Mouse (Mus musculus): ENCODE results near the gene Dnase1l1. TPM values are rescaled to one million over a fixed set of nuclear protein-coding genes. Genes with fewer than 3 reads are reported as not detected.

The Dnase1l1 gene
- polyA plus RNA-seq, 1 experiment from 2014 or later, result 11.0 TPM

DNA sequence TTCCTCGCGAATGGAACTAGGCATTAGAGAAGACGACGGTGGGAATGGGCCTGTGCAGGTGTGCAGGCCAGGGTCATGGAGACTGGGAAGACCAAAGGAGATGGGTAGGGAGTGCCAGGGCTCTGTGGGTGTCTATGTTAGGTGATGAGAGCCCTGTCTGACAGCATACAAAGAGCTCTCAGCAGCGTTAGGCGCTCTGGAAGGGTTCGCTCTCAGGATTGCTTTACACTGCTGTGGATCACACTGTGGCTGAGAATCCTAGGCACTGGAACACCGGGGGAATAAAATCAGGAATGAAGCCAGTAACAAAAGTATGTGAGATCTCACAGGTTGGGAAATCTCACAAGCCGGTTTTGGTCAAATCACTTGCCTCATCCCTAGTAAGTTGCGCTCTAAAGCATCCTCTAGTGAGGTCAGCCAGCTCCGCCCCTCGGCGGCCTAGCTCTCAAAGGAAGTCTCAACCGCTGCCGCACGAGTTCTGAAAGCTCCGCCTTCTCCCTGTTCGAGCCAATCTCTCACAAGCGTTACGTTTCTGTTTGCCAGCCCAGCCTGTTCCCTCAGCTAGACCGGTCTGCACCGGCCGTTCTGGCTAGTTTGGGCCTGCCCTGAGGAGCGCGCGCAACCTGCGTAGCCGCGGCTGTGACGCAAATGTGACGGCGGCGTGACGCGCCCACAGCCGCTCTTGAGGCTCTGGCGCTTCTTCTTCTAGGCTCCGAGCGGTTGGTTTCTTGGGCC lies 27.8 kb downstream of the Dnase1l1 start, which contains the start of gene Emd:
Gene Emd, plus strand, starts transcription at position 535 of the 735 bp plus-strand sequence.
- Histone ChIP-seq H3K36me3 (no peaks in the 10 kb centered on the region), H3K9me3 (no peaks in the 10 kb centered on the region), H3K4me3 (replicated peaks) (peak within 1 kb of the TSS; percentile 49), H3K4me2 (replicated peaks) (peak within 1 kb of the TSS; percentile 61), H3K4me1 (replicated peaks) (no peaks in the 10 kb centered on the region), H3K27me3 (replicated peaks) (no peaks in the 10 kb centered on the region), H3K9ac (peak within 1 kb of the TSS; percentile 56), H3K27ac (peak within 1 kb of the TSS; percentile 89)
- WGBS, result 33% methylated on average over 39 of the region's 39 CpGs
- ATAC-seq, result peak; percentile 97

DNA sequence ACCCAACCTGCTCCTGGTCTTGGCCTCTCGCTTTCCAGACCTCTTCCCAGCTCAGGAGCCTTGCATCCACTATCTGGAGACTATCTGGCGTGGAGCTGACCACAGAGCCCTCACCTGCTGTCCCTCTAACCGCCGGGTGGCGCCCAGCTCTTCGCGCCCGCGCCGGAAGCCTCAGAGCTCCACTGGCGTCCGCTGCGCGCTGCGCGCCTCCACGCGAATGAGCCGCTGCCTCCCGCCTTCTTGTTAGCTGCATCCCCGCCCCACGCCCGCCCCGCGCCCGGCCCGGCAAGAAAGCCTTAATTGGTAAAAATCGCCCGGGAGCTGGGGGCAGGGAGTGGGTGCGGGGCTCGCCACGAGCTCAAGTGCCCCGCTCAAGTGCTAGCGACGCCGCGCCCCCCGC lies 32.5 kb downstream of the Dnase1l1 start, which contains the start of gene Flna:
Gene Flna, minus strand, starts transcription at position 206 of the 400 bp plus-strand sequence.
- no peaks in the 10 kb centered on the region for H3K36me3 ChIP-seq
- 23% methylated on average over 38 of the region's 38 CpGs for WGBS
- H3K9ac ChIP-seq, result peak within 1 kb of the TSS; percentile 51
- no peaks in the 10 kb centered on the region for H3K9me3 ChIP-seq
- H3K27me3 ChIP-seq (replicated peaks), result no peaks in the 10 kb centered on the region
- H3K27ac ChIP-seq, result peak within 1 kb of the TSS; percentile 72
- peak within 1 kb of the TSS; percentile 36 for H3K4me3 ChIP-seq (replicated peaks)
- no peaks in the 10 kb centered on the region for H3K4me1 ChIP-seq (replicated peaks)
- H3K4me2 ChIP-seq (replicated peaks), result peak within 1 kb of the TSS; percentile 65
- 0 out of 2 replicates have a peak, but pooled peaks have one; percentile 2 for ATAC-seq

DNA sequence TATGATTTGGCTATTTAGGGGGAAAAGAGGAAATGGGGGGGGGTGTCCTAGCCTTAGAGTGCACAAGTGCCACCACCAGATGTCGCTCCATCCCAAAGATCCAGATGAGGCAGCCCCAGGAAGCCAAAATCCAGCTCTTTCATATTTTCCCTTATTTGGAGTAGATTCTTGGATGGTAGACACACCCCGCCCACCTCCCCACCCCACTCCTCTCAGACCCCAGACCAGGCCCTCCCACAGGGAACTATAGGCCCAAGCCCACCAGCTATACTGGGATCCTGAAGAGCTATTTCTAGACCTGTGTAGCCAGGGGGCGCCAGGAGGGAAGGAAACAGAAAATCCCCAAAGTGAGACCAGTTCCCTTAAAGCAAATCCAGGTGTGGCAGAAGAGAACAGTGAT lies 33.5 kb downstream of the Dnase1l1 start:
- Histone ChIP-seq H3K9ac (peak overlapping the region; percentile 51; the same call in 1 of the 2 replicates), H3K27me3 (replicated peaks) (no peaks in the 10 kb centered on the region), H3K4me2 (replicated peaks) (peak overlapping the region; percentile 65), H3K27ac (peak overlapping the region; percentile 72), H3K9me3 (no peaks in the 10 kb centered on the region), H3K4me1 (replicated peaks) (no peaks in the 10 kb centered on the region), H3K36me3 (no peaks in the 10 kb centered on the region), H3K4me3 (replicated peaks) (peak overlapping the region; percentile 36)
- ATAC-seq, result 0 out of 2 replicates have a peak, but pooled peaks have one; percentile 18
- WGBS, result 24% methylated on average over 3 of the region's 3 CpGs

DNA sequence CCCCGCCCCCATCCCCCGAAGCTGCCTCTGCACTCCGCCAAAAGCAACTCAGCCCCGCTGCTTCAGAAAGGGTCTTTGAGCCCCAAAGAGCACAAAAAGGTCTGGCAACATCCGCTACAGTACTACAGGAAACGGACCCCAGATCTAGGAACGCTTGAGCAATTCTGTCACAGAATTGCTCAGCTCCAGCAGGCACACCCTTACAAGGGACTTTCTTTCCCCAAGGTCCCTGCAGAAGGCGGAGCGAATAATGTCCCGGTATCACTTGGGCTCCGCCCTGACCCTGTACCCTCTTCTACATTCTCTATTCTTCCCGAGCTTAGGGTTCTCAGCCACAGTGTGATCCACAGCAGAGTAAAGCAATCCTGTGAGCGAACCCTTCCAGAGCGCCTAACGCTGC lies 35.4 kb downstream of the Dnase1l1 start:
- Histone ChIP-seq H3K4me1 (replicated peaks) (no peaks in the 10 kb centered on the region), H3K4me2 (replicated peaks) (peak overlapping the region; percentile 55), H3K9me3 (no peaks in the 10 kb centered on the region), H3K36me3 (0 out of 2 replicates have a peak, but pooled peaks cover 3% of the 10 kb centered on the region), H3K27me3 (replicated peaks) (no peaks in the 10 kb centered on the region), H3K9ac (peak overlapping the region; percentile 51; the same call in 1 of the 2 replicates), H3K4me3 (replicated peaks) (peak overlapping the region; percentile 49), H3K27ac (peak overlapping the region; percentile 84)
- peak; percentile 51 for ATAC-seq
- WGBS, result 26% methylated on average over 15 of the region's 15 CpGs

DNA sequence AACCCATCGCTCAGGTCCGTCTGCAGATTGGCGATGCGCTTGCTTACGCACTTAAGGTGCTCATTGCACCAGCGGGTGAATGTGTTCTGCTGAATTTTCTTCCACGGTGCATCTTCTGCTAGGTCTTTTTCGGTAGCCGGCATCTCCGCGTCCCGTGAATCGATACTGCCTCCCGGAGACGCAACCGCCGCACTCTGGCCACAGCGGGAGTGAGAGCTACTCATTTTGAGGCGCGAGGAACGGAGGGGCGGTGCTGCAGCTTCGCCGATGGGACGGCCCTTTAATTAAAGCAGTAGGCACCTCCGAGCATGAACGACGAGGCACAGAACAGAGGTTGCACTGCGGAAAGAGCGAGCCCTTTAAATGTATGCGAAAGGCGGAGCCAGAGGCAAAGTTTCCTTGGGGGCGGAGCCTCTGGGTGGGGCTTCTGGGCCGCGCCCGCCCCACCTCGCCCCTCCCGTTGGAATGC lies 35.9 kb downstream of the Dnase1l1 start:
- H3K4me3 ChIP-seq (replicated peaks), result peak overlapping the region; percentile 49
- H3K4me2 ChIP-seq (replicated peaks), result peak overlapping the region; percentile 55
- no peaks in the 10 kb centered on the region for H3K27me3 ChIP-seq (replicated peaks)
- no peaks in the 10 kb centered on the region for H3K4me1 ChIP-seq (replicated peaks)
- WGBS, result 29% methylated on average over 38 of the region's 38 CpGs
- H3K9ac ChIP-seq, result peak overlapping the region; percentile 58
- 0 out of 2 replicates have a peak, but pooled peaks cover 3% of the 10 kb centered on the region for H3K36me3 ChIP-seq
- peak overlapping the region; percentile 84 for H3K27ac ChIP-seq
- ATAC-seq, result peak; percentile 89
- H3K9me3 ChIP-seq, result no peaks in the 10 kb centered on the region

DNA sequence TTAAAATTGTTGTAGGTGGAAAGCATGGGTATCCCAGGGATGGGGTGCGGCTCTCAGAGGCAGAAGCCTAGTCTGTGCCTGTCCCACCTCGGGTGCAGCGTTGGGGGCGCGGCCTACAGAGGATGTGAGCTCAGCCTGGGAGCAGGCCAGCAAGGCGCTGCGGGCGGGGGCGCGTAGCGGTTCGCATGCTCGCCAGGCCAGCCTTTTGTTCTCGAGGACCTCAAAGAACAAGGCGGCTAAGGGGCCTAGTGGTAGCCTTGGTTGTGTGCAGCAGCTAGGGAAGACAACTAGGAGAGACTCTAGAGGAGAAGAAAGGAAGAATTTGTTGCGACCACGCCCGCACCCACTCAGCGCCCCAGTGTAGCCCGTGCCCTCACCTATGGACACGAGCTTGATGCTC lies 36.5 kb downstream of the Dnase1l1 start:
- peak overlapping the region; percentile 49 for H3K4me3 ChIP-seq (replicated peaks)
- H3K9me3 ChIP-seq, result no peaks in the 10 kb centered on the region
- H3K27ac ChIP-seq, result peak overlapping the region; percentile 73
- ATAC-seq, result 0 out of 2 replicates have a peak, but pooled peaks have one; percentile 15
- peak overlapping the region; percentile 55 for H3K4me2 ChIP-seq (replicated peaks)
- no peaks in the 10 kb centered on the region for H3K4me1 ChIP-seq (replicated peaks)
- H3K36me3 ChIP-seq, result 0 out of 2 replicates have a peak, but pooled peaks cover 3% of the 10 kb centered on the region
- WGBS, result 17% methylated on average over 21 of the region's 21 CpGs
- no peaks in the 10 kb centered on the region for H3K27me3 ChIP-seq (replicated peaks)
- peak overlapping the region; percentile 58 for H3K9ac ChIP-seq

DNA sequence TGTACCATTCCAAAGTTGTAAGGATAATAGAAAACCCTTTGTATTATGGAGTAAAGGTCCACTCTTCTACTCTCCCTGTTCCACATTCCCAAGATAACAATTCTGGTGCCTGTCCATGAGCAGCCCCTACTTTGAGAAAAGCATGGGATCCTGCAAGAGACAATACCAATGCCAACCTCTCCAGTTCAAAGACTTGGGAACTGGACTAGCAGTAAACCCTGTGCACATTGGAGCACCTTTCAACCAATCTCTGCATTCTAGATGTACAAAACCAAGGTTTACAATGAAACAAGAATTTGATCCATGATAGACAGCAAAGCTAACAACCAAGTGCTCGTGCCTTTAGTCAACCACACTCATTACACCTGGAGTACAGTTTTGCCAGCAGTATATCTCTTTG lies 37.0 kb downstream of the Dnase1l1 start:
- H3K27ac ChIP-seq, result peak overlapping the region; percentile 73
- WGBS, result 21% methylated on average over 1 of the region's 1 CpGs

DNA sequence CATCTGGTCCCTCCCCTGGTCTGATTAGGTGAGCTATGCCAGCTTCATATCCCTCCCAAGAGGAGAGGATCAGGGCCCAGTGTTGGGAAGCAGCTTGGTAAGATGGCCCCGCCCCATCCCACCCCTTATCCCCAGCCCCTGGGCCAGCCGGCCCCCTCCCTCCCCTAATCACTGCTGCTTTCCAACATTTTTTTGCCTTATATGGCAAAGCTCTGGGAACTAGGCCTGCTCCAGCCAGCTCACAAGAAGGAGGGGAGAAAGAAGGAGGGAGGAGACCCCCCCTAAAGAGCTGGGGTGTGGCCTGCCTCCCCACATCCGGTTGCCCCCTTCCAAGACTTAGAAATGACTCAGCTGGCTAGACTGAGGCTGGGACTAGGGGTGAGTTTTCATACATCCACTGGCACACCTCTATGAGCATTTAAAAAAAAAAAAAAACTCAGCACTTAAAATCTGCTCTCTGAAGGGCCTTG lies 37.5 kb downstream of the Dnase1l1 start:
- H3K4me1 ChIP-seq (replicated peaks), result no peaks in the 10 kb centered on the region
- H3K27ac ChIP-seq, result peak overlapping the region; percentile 73
- no peaks in the 10 kb centered on the region for H3K27me3 ChIP-seq (replicated peaks)
- WGBS, result 37% methylated on average over 3 of the region's 3 CpGs
- H3K36me3 ChIP-seq, result 0 out of 2 replicates have a peak, but pooled peaks cover 3% of the 10 kb centered on the region
- H3K9me3 ChIP-seq, result no peaks in the 10 kb centered on the region
- ATAC-seq, result peak; percentile 55
- peak overlapping the region; percentile 49 for H3K4me3 ChIP-seq (replicated peaks)
- H3K4me2 ChIP-seq (replicated peaks), result peak overlapping the region; percentile 55
- peak overlapping the region; percentile 58; the same call in 1 of the 2 replicates for H3K9ac ChIP-seq

More for the DNA sequence above, 37.0 kb downstream of the Dnase1l1 start:
- H3K27me3 ChIP-seq (replicated peaks), result no peaks in the 10 kb centered on the region
- ATAC-seq, result no peak
- H3K9me3 ChIP-seq, result no peaks in the 10 kb centered on the region
- no peaks in the 10 kb centered on the region for H3K4me1 ChIP-seq (replicated peaks)
- peak overlapping the region; percentile 58 for H3K9ac ChIP-seq
- H3K36me3 ChIP-seq, result 0 out of 2 replicates have a peak, but pooled peaks cover 3% of the 10 kb centered on the region
- H3K4me2 ChIP-seq (replicated peaks), result peak overlapping the region; percentile 55
- peak overlapping the region; percentile 49 for H3K4me3 ChIP-seq (replicated peaks)

DNA sequence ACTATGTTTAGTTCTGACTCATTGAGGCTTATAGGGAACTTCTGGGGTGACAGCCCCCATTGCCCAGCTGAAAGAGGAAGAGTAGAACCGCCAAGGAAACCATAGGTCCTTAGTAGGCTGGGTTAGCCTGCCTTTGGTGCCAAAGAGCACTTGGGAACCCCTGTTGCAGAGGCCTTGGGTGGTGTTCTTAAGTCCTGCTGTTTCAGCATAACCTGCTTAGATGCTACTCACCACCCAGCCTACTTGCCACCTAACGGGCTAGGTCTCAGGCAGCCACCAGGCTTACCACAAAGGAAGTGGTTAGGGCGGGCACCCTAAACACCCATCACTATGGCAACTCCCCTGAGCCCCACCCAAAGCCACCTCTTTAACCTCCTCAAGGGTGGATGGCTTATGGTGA lies 38.3 kb downstream of the Dnase1l1 start:
- H3K9ac ChIP-seq, result 0 out of 2 replicates have a peak overlapping the region, but pooled peaks have one; percentile 10
- H3K27ac ChIP-seq, result no peak overlapping the region
- ATAC-seq, result no peak
- H3K9me3 ChIP-seq, result no peaks in the 10 kb centered on the region
- no peaks in the 10 kb centered on the region for H3K4me1 ChIP-seq (replicated peaks)
- H3K36me3 ChIP-seq, result peaks cover 3% of the 10 kb centered on the region; the same call in 1 of the 2 replicates
- H3K4me3 ChIP-seq (replicated peaks), result peak overlapping the region; percentile 49
- H3K27me3 ChIP-seq (replicated peaks), result no peaks in the 10 kb centered on the region
- peak overlapping the region; percentile 55 for H3K4me2 ChIP-seq (replicated peaks)
- 73% methylated on average over 3 of the region's 3 CpGs for WGBS

DNA sequence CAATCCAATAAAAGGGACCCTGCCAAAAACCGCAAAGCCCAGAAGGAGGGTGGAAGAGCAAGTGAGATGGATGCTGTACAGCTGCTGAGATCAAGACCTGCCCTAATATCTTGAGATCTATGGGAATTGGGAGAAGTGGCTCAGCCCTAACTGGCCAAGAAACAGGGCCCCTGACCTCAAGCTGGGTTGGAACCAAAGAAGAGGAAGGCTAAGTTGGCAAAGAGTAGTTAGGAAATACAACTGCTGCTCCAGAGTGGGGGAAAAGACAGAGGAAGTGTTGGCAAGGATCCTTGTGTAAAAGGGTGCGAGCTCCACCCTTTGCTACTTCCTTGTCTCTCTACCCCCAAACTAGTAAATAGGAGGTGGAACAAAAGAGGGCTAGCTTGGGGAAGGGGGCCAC lies 38.7 kb downstream of the Dnase1l1 start:
- Histone ChIP-seq H3K27me3 (replicated peaks) (no peaks in the 10 kb centered on the region), H3K4me3 (replicated peaks) (peak overlapping the region; percentile 49), H3K27ac (no peak overlapping the region), H3K4me1 (replicated peaks) (no peaks in the 10 kb centered on the region), H3K9ac (0 out of 2 replicates have a peak overlapping the region, but pooled peaks have one; percentile 10), H3K36me3 (peaks cover 3% of the 10 kb centered on the region; the same call in 1 of the 2 replicates), H3K4me2 (replicated peaks) (peak overlapping the region; percentile 55), H3K9me3 (no peaks in the 10 kb centered on the region)
- WGBS, result 78% methylated on average over 2 of the region's 2 CpGs
- no peak for ATAC-seq

DNA sequence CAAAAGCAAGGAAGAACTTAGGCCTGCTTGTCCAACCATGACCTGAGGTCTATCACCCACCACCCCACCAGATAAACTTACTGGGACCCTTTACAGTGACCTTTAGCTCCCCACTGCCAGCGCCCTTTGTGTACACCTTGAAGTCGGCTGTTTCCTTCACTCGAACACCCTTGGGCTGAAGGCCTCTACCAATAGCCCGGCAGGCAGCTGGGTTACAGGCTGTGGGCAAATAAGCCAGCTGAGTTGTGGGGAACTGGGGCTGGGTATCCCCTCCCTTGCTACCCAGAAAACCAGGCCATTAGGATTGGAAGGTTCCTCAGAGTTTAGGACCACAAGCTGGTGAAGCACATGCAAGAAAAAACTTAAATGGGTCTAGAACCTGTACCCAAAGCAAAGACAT lies 41.8 kb downstream of the Dnase1l1 start:
- H3K9ac ChIP-seq, result no peak overlapping the region
- no peak for ATAC-seq
- no peak overlapping the region for H3K4me3 ChIP-seq (replicated peaks)
- peaks cover 12% of the 10 kb centered on the region; the same call in 1 of the 2 replicates for H3K36me3 ChIP-seq
- no peak overlapping the region for H3K4me2 ChIP-seq (replicated peaks)
- no peak overlapping the region for H3K27ac ChIP-seq
- no peaks in the 10 kb centered on the region for H3K9me3 ChIP-seq
- no peaks in the 10 kb centered on the region for H3K27me3 ChIP-seq (replicated peaks)
- no peaks in the 10 kb centered on the region for H3K4me1 ChIP-seq (replicated peaks)
- 91% methylated on average over 4 of the region's 4 CpGs for WGBS

DNA sequence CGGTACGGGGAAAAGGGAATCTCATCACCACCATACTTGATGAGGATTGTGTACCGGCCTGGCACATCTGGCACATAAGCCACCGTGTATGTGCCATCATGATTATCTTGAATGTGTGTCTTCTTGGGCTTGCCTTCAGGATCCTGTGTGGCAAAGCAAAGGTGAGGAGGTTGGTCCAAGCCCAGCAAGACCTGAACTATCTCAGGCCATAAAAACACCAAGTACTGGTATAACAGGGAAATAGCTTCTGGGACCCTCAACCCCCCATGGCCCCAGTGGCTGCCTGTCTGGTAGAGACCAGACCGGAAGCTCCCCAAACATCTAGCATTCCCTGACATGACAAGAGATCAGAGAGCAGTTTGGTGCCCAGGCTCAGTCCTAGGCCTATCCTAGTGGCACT lies 48.9 kb downstream of the Dnase1l1 start:
- Histone ChIP-seq H3K4me3 (replicated peaks) (no peak overlapping the region), H3K27me3 (replicated peaks) (no peaks in the 10 kb centered on the region), H3K9ac (no peak overlapping the region), H3K4me1 (replicated peaks) (no peaks in the 10 kb centered on the region), H3K36me3 (peaks cover 17% of the 10 kb centered on the region), H3K27ac (no peak overlapping the region), H3K9me3 (no peaks in the 10 kb centered on the region), H3K4me2 (replicated peaks) (no peak overlapping the region)
- 91% methylated on average over 5 of the region's 5 CpGs for WGBS
- no peak for ATAC-seq

Data from intestine, embryonic 15.5 days (tissue).